In genomic region chr1:74090329-74090728, GRCm38 (mm10) we compare ENCODE assay signal across 11 mouse cellular contexts. TPM values are rescaled to one million over a fixed set of nuclear protein-coding genes. Genes with fewer than 3 reads are reported as not detected.
DNase-seq lines count a peak whose midpoint lies in the region; ATAC-seq and TF ChIP-seq lines count a peak whose summit lies in the region.
"Had no signal": no experiment of that assay in that cellular context is flagged by ENCODE, and none has a peak within 500 bp of the region (broad histone marks: within the 10 kb centered on the region; RNA-seq: fewer than 3 reads in every experiment).

No protein-coding gene starts in this region.

- no peak for TF ChIP-seq POLR2A in limb, embryonic 14.5 days (IDR thresholded peaks at IDR 0.05; ENCODE audit: borderline replicate concordance, extremely low read depth, insufficient read depth, insufficient read length)

- no peaks in the 10 kb centered on the region for H3K27me3 ChIP-seq in heart, embryonic 16.5 days (ENCODE audit: control insufficient read depth, insufficient read depth, low read length)
- no peaks in the 10 kb centered on the region for H3K27me3 ChIP-seq in embryonic facial prominence, embryonic 13.5 days
- no peaks in the 10 kb centered on the region for H3K27me3 ChIP-seq in limb, embryonic 14.5 days (ENCODE audit: control insufficient read depth, insufficient read depth, low read length)

- no peak for ATAC-seq in heart, embryonic 16.5 days (replicated peaks; ENCODE audit: extremely low read depth, insufficient read depth, low FRiP score)
- ATAC-seq in embryonic facial prominence, embryonic 13.5 days (ENCODE audit: insufficient number of reproducible peaks, insufficient read depth, low FRiP score, low TSS enrichment, low read depth): no peak
- no peak for ATAC-seq in limb, embryonic 14.5 days (ENCODE audit: low FRiP score, low read depth)

- H3K9me3 ChIP-seq in heart, embryonic 16.5 days (replicated peaks; ENCODE audit: control insufficient read depth, low read length): no peaks in the 10 kb centered on the region
- H3K9me3 ChIP-seq in embryonic facial prominence, embryonic 13.5 days: no peaks in the 10 kb centered on the region
- H3K9me3 ChIP-seq in limb, embryonic 14.5 days (ENCODE audit: control insufficient read depth, low read length): no peaks in the 10 kb centered on the region

- 54% methylated on average over 7 of the region's 7 CpGs for whole genome bisulfite sequencing in heart, embryonic 16.5 days
- WGBS in embryonic facial prominence, embryonic 13.5 days: 16% methylated on average over 7 of the region's 7 CpGs
- WGBS in limb, embryonic 14.5 days: 12% methylated on average over 7 of the region's 7 CpGs

- H3K9ac ChIP-seq in heart, embryonic 16.5 days (ENCODE audit: low read length): no peak overlapping the region
- peak overlapping the region; percentile 78 for H3K9ac ChIP-seq in embryonic facial prominence, embryonic 13.5 days
- peak overlapping the region; percentile 58 for H3K9ac ChIP-seq in limb, embryonic 14.5 days (ENCODE audit: low read depth, low read length, severe bottlenecking)

- H3K36me3 ChIP-seq in heart, embryonic 16.5 days (ENCODE audit: control insufficient read depth, insufficient read depth): no peaks in the 10 kb centered on the region
- H3K36me3 ChIP-seq in embryonic facial prominence, embryonic 13.5 days: no peaks in the 10 kb centered on the region
- no peaks in the 10 kb centered on the region for H3K36me3 ChIP-seq in limb, embryonic 14.5 days (ENCODE audit: control insufficient read depth, insufficient read depth, low read length)

- H3K4me3 ChIP-seq in heart, embryonic 16.5 days (ENCODE audit: low read length): peak overlapping the region; percentile 33
- H3K4me3 ChIP-seq in brown adipose tissue, adult 24 weeks (ENCODE audit: insufficient read depth, low read depth, low read length): peak overlapping the region; percentile 29
- peak overlapping the region; percentile 55 for H3K4me3 ChIP-seq in embryonic facial prominence, embryonic 13.5 days
- H3K4me3 ChIP-seq in limb, embryonic 14.5 days (replicated peaks; ENCODE audit: low read length): peak overlapping the region; percentile 48

- H3K4me1 ChIP-seq in heart, embryonic 16.5 days (ENCODE audit: control insufficient read depth, insufficient read depth, low read length): peaks cover 19% of the 10 kb centered on the region
- peaks cover 19% of the 10 kb centered on the region for H3K4me1 ChIP-seq in brown adipose tissue, adult 24 weeks (ENCODE audit: control insufficient read depth, insufficient read depth, insufficient read length, low read length)
- peaks cover 78% of the 10 kb centered on the region for H3K4me1 ChIP-seq in embryonic facial prominence, embryonic 13.5 days
- H3K4me1 ChIP-seq in limb, embryonic 14.5 days (ENCODE audit: control insufficient read depth, insufficient read depth, low read length): peaks cover 61% of the 10 kb centered on the region

- DNase-seq in heart, adult 8-10 months (ENCODE audit: low spot score): no peak
- no peak for DNase-seq in limb, embryonic 14.5 days (ENCODE audit: low spot score)
- DNase-seq in ovary, postnatal 10 days (ENCODE audit: low spot score): no peak
- no peak for DNase-seq in right cerebral cortex, postnatal 36 days (ENCODE audit: low spot score in 2 of 2)
- DNase-seq in layer of hippocampus, postnatal 14 days (ENCODE audit: low spot score in 2 of 2): no peak
- DNase-seq: cerebellum, adult 2 months; layer of hippocampus, adult 9-11 months; thymus, postnatal 14 days had no signal

- H3K4me2 ChIP-seq in heart, embryonic 16.5 days (ENCODE audit: low read depth, low read length): peak overlapping the region; percentile 33
- H3K4me2 ChIP-seq in embryonic facial prominence, embryonic 13.5 days: peak overlapping the region; percentile 83
- H3K4me2 ChIP-seq in limb, embryonic 14.5 days (replicated peaks; ENCODE audit: low read depth, low read length, severe bottlenecking): peak overlapping the region; percentile 75

- H3K27ac ChIP-seq in heart, embryonic 16.5 days (ENCODE audit: low read length): no peak overlapping the region
- no peak overlapping the region for H3K27ac ChIP-seq in brown adipose tissue, adult 24 weeks (replicated peaks; ENCODE audit: low read depth, low read length)
- H3K27ac ChIP-seq in embryonic facial prominence, embryonic 13.5 days: peak overlapping the region; percentile 100
- H3K27ac ChIP-seq in limb, embryonic 14.5 days (replicated peaks; ENCODE audit: low read depth, low read length): peak overlapping the region; percentile 13; the same call in 1 of the 2 replicates

RNA-seq across cellular contexts. Expression of gene Tns1, which starts 33.9 kb away (rescaled TPM):
- polyA plus RNA-seq in heart, embryonic 16.5 days (2015; fragmentation: Nextera tagmentation; extraction: Ambion mirVana): 120 and 144 TPM in 2 replicates
- total RNA-seq in heart, adult 8-10 months (2022): 100 to 1,000 TPM; 733 to 828 (median 798) TPM
- polyA plus RNA-seq in brown adipose tissue, adult 24 weeks (2012; ENCODE audit: insufficient read depth, insufficient read length, missing spikeins): 237 and 280 TPM in 2 replicates
- polyA plus RNA-seq in embryonic facial prominence, embryonic 13.5 days (2015; fragmentation: Nextera tagmentation; extraction: Ambion mirVana): 38.5 and 39.3 TPM in 2 replicates
- polyA plus RNA-seq in limb, embryonic 14.5 days (2012; rRNA removed): 38.0 and 67.2 TPM in 2 replicates
- polyA plus RNA-seq in limb, embryonic 14.5 days (2014; fragmentation: Nextera tagmentation; extraction: Ambion mirVana): 51.3 and 55.9 TPM in 2 replicates
- 10 to 100 TPM; 49.6 to 52.2 TPM for total RNA-seq in layer of hippocampus, postnatal 14 days (2021)

RNA-seq across cellular contexts. Expression of gene Rufy4, which starts 35.0 kb away (rescaled TPM):
- 0.45 and 0.91 TPM in 2 replicates for polyA plus RNA-seq in heart, embryonic 16.5 days (2015; fragmentation: Nextera tagmentation; extraction: Ambion mirVana)
- total RNA-seq in heart, adult 8-10 months (2022): 1 to 10 TPM in 3 of 4 experiments, under 1 TPM in 1; 0.52 to 1.8 (median 1.3) TPM
- 1.8 and 2.1 TPM in 2 replicates for polyA plus RNA-seq in brown adipose tissue, adult 24 weeks (2012; ENCODE audit: insufficient read depth, insufficient read length, missing spikeins)
- polyA plus RNA-seq in embryonic facial prominence, embryonic 13.5 days (2015; fragmentation: Nextera tagmentation; extraction: Ambion mirVana): 0.22 and 0.23 TPM in 2 replicates
- polyA plus RNA-seq in limb, embryonic 14.5 days (2012; rRNA removed): 0.65 and 0.72 TPM in 2 replicates
- 0.46 and 0.48 TPM in 2 replicates for polyA plus RNA-seq in limb, embryonic 14.5 days (2014; fragmentation: Nextera tagmentation; extraction: Ambion mirVana)
- under 1 TPM; 0.18 to 0.24 TPM for total RNA-seq in layer of hippocampus, postnatal 14 days (2021)

Comparison
In these comparisons a context has a peak if more than half of its experiments do, and no peak if none do; other contexts are left out.
1. H3K27ac ChIP-seq: peak in embryonic facial prominence, embryonic 13.5 days (single experiment) and limb, embryonic 14.5 days (single experiment); none in heart, embryonic 16.5 days (single experiment) and brown adipose tissue, adult 24 weeks (single experiment).
2. H3K4me2 ChIP-seq: peak in every context shown above with its lines; median percentile 83 in embryonic facial prominence, embryonic 13.5 days; 75 in limb, embryonic 14.5 days; 33 in heart, embryonic 16.5 days.
3. Peak in every context shown above with its lines, with median percentiles within 50 percentile points of each other: H3K4me3 ChIP-seq.